Mouse (Mus musculus) forebrain, embryonic 14.5 days (tissue): ENCODE data around the gene Klhl2. TPM values are rescaled to one million over a fixed set of nuclear protein-coding genes. Genes with fewer than 3 reads are reported as not detected.

Source experiments
- ATAC-seq: fragments of 200-750 bp; cut with Nextera tagmentation; 2 replicates; pipeline ENCODE4 v1.8.0; 2017; ENCODE audit warnings: mild to moderate bottlenecking, moderate library complexity
- DNase-seq: peaks from one replicate; pipeline ENCODE4 v3.0.0-alpha.2; 2015; ENCODE audit warnings: low spot score
- H3K27ac ChIP-seq: fragments of 300-500 bp; sonication (generic); 2 replicates; pipeline ENCODE4 v1.5.1; 2014; ENCODE audit warnings: low read depth, mild to moderate bottlenecking, control low read depth, low read length, moderate library complexity
- H3K27me3 ChIP-seq: fragments of 300-500 bp; sonication (generic); replicated peaks from 2 replicates; pipeline ENCODE4 v1.6.1; 2014; ENCODE audit warnings: low read length, control low read depth, mixed read lengths; ENCODE audit not compliant: control insufficient read depth, insufficient read depth
- H3K36me3 ChIP-seq: fragments of 300-500 bp; sonication (generic); 2 replicates; pipeline ENCODE4 v1.6.1; 2014; ENCODE audit warnings: low read length, control low read depth; ENCODE audit not compliant: control insufficient read depth, insufficient read depth
- H3K4me1 ChIP-seq: fragments of 300-500 bp; sonication (generic); 2 replicates; pipeline ENCODE4 v1.6.1; 2014; ENCODE audit warnings: antibody characterized with exemption, low read length, control low read depth; ENCODE audit not compliant: control insufficient read depth, insufficient read depth
- H3K4me2 ChIP-seq: fragments of 300-500 bp; sonication (generic); 2 replicates; pipeline ENCODE4 v1.6.1; 2014; ENCODE audit warnings: mild to moderate bottlenecking, control low read depth, low read length
- H3K4me3 ChIP-seq: fragments of 300-500 bp; sonication (generic); 2 replicates; pipeline ENCODE4 v1.5.1; 2014; ENCODE audit warnings: low read depth, low read length, control low read depth
- H3K9ac ChIP-seq: fragments of 300-500 bp; sonication (generic); 2 replicates; pipeline ENCODE4 v1.6.1; 2014; ENCODE audit warnings: mild to moderate bottlenecking, low read length, control low read depth, moderate library complexity
- H3K9me3 ChIP-seq: fragments of 300-500 bp; sonication (generic); replicated peaks from 2 replicates; pipeline ENCODE4 v1.6.1; 2016; ENCODE audit warnings: low read length, control low read depth, mixed read lengths; ENCODE audit not compliant: control insufficient read depth
- WGBS: fragments of 180-500 bp; shearing (Covaris S2); extraction: QIAGEN DNeasy Blood & Tissue Kit; methylation state at CpG from one replicate; pipeline ENCODE4 v1.1.7; 2014; 5-methylcytosine and 5-hydroxymethylcytosine counted together
- polyA plus RNA-seq: library from polyadenylated mRNA; unstranded; fragments of >200 nt; fragmentation: Nextera tagmentation; extraction: Ambion mirVana; gene quantifications from 2 replicates; pipeline ENCODE4 v1.2.1, GENCODE M21; 2014

Klhl2 gene
- polyA plus RNA-seq, 1 experiment from 2014 or later: 16.3 TPM

GRCm38 (mm10) chr8:64791250-64791881 is 58.5 kb downstream of the Klhl2 start:
- Histone ChIP-seq H3K4me1 (no peaks in the 10 kb centered on the region), H3K9me3 (no peaks in the 10 kb centered on the region), H3K4me2 (no peak overlapping the region), H3K27ac (no peak overlapping the region), H3K27me3 (no peaks in the 10 kb centered on the region), H3K36me3 (no peaks in the 10 kb centered on the region), H3K9ac (no peak overlapping the region), H3K4me3 (no peak overlapping the region)
- DNase-seq (no peak), ATAC-seq (no peak)
- WGBS: 87% methylated on average over 4 of the region's 4 CpGs

- Histone ChIP-seq H3K27ac (no peak overlapping the region), H3K9ac (no peak overlapping the region), H3K4me2 (no peak overlapping the region), H3K27me3 (no peaks in the 10 kb centered on the region), H3K4me3 (no peak overlapping the region), H3K9me3 (no peaks in the 10 kb centered on the region), H3K36me3 (no peaks in the 10 kb centered on the region), H3K4me1 (no peaks in the 10 kb centered on the region)
- no peak for DNase-seq
- no peak for ATAC-seq
- 30% methylated on average over 2 of the region's 2 CpGs for WGBS
These were observed 59.4 kb downstream of the Klhl2 start for GRCm38 (mm10) chr8:64790418-64790817.

DNA sequence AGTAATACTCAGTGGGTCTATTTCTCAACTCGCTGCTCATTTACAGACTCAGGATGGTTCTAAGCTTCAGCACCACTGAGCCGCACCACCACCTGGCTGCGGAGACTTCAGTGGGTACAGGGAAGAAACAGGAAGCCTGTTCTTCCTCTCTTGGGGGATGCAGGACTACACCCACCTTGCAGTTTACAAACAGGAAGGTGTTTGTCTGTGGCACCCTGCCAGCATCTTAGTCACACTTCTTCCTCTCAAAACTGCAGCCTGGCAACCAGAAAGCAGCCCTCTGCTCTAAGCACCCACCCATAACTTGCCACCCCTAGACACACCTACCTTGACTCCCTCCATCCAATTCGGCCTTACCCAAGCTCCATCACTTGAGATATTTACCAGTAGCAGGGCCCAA is 61.1 kb downstream of the Klhl2 start:
- 93% methylated on average over 4 of the region's 4 CpGs for WGBS
- Histone ChIP-seq H3K4me2 (no peak overlapping the region), H3K4me1 (no peaks in the 10 kb centered on the region), H3K9ac (no peak overlapping the region), H3K27me3 (no peaks in the 10 kb centered on the region), H3K36me3 (no peaks in the 10 kb centered on the region), H3K4me3 (no peak overlapping the region), H3K27ac (no peak overlapping the region), H3K9me3 (no peaks in the 10 kb centered on the region)
- DNase-seq: no peak
- no peak for ATAC-seq

DNA sequence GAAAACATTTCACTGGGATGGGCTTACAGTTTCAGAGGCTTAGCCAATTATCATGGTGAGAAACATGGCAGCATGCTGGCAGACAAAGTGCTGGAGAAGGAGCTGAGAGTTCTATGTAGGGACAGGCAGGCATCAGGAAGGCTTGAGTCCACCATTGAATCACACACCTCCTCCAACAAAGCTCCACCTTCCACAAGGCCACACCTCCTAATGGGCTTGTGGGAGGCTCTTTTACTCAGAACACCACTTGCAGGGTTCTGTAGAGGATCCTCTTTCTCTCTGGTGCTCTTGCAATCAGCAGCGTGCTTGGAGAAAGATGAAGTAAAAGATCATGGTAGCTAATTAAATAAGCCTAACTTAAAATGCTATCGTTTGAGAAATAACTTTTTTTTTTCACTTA is 63.0 kb downstream of the Klhl2 start:
- Histone ChIP-seq H3K4me3 (no peak overlapping the region), H3K9ac (no peak overlapping the region), H3K4me2 (no peak overlapping the region), H3K27ac (no peak overlapping the region), H3K9me3 (no peaks in the 10 kb centered on the region), H3K27me3 (no peaks in the 10 kb centered on the region), H3K36me3 (no peaks in the 10 kb centered on the region), H3K4me1 (no peaks in the 10 kb centered on the region)
- 87% methylated on average over 2 of the region's 2 CpGs for WGBS
- DNase-seq (no peak), ATAC-seq (no peak)

GRCm38 (mm10) chr8:64784235-64784634 is 65.6 kb downstream of the Klhl2 start:
- WGBS: 92% methylated on average over 5 of the region's 5 CpGs

GRCm38 (mm10) chr8:64781947-64782346 is 67.9 kb downstream of the Klhl2 start:
- no peak overlapping the region for H3K27ac ChIP-seq
- no peak for ATAC-seq
- H3K27me3 ChIP-seq: no peaks in the 10 kb centered on the region
- H3K4me3 ChIP-seq: no peak overlapping the region
- H3K36me3 ChIP-seq: peaks cover 9% of the 10 kb centered on the region; the same call in 1 of the 2 replicates
- no peak overlapping the region for H3K9ac ChIP-seq
- H3K4me1 ChIP-seq: no peaks in the 10 kb centered on the region
- no peak for DNase-seq
- H3K9me3 ChIP-seq: no peaks in the 10 kb centered on the region
- no peak overlapping the region for H3K4me2 ChIP-seq
- 74% methylated on average over 6 of the region's 6 CpGs for WGBS

More at GRCm38 (mm10) chr8:64784235-64784634, 65.6 kb downstream of the Klhl2 start:
- no peaks in the 10 kb centered on the region for H3K27me3 ChIP-seq
- ATAC-seq (no peak), DNase-seq (no peak)
- H3K4me3 ChIP-seq: no peak overlapping the region
- H3K9ac ChIP-seq: no peak overlapping the region
- no peak overlapping the region for H3K27ac ChIP-seq
- no peaks in the 10 kb centered on the region for H3K9me3 ChIP-seq
- peaks cover 3% of the 10 kb centered on the region; the same call in 1 of the 2 replicates for H3K36me3 ChIP-seq
- no peaks in the 10 kb centered on the region for H3K4me1 ChIP-seq
- no peak overlapping the region for H3K4me2 ChIP-seq

- Histone ChIP-seq H3K27ac (no peak overlapping the region), H3K27me3 (no peaks in the 10 kb centered on the region), H3K9ac (no peak overlapping the region), H3K4me2 (no peak overlapping the region), H3K4me1 (no peaks in the 10 kb centered on the region), H3K36me3 (peaks cover 9% of the 10 kb centered on the region; the same call in 1 of the 2 replicates), H3K9me3 (no peaks in the 10 kb centered on the region), H3K4me3 (no peak overlapping the region)
- no peak for ATAC-seq
- 76% methylated on average over 9 of the region's 9 CpGs for WGBS
- no peak for DNase-seq
These were observed 71.9 kb downstream of the Klhl2 start for GRCm38 (mm10) chr8:64777925-64778324.

DNA sequence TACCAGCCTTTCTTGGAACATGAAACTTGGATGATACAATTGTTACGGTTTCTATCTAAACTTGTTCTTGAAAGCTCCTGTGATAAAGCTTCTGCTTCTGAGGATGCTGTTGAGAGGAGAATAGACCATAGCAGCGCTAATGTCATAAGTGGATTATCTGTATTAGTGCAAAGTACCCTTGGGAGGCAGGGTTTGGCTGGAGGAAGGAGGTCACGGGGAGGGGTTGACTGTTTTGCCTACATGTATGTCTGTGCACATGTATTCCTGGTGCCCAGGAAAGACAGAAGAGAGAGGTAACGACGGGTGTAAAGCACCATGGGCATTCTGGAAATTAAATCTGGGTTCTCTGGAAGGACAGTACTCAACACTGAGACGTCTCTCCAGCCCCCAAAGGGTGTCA is 75.7 kb downstream of the Klhl2 start:
- WGBS: 99% methylated on average over 6 of the region's 6 CpGs
- Histone ChIP-seq H3K27ac (no peak overlapping the region), H3K4me3 (no peak overlapping the region), H3K27me3 (no peaks in the 10 kb centered on the region), H3K4me1 (no peaks in the 10 kb centered on the region), H3K9me3 (no peaks in the 10 kb centered on the region), H3K4me2 (no peak overlapping the region), H3K9ac (no peak overlapping the region), H3K36me3 (0 out of 2 replicates have a peak, but pooled peaks cover 5% of the 10 kb centered on the region)
- no peak for ATAC-seq
- DNase-seq: no peak

- Histone ChIP-seq H3K4me2 (no peak overlapping the region), H3K9ac (no peak overlapping the region), H3K4me3 (no peak overlapping the region), H3K36me3 (no peaks in the 10 kb centered on the region), H3K9me3 (no peaks in the 10 kb centered on the region), H3K27ac (no peak overlapping the region), H3K4me1 (no peaks in the 10 kb centered on the region), H3K27me3 (no peaks in the 10 kb centered on the region)
- DNase-seq: no peak
- ATAC-seq: no peak
- WGBS: 93% methylated on average over 7 of the region's 7 CpGs
These were observed 79.0 kb downstream of the Klhl2 start for GRCm38 (mm10) chr8:64770814-64771213.
